Mouse (Mus musculus) ES-Bruce4 (cell line): Measurements from ENCODE around the gene C2cd4a.

Experiments used
- CTCF ChIP-seq: IDR thresholded peaks from one replicate; pipeline ENCODE4 v1.8.1; 2011; ENCODE audit warnings: low read depth, low read length
- EP300 ChIP-seq: IDR thresholded peaks from 2 replicates; pipeline ENCODE4 v1.6.1; 2011; ENCODE audit warnings: low read depth, low read length; ENCODE audit not compliant: insufficient read depth

- TF ChIP-seq CTCF (no peak), EP300 (no peak)
These were observed 31.2 kb upstream of the C2cd4a start for GRCm38 (mm10) chr9:67863332-67863731.
